Mouse (Mus musculus) kidney, embryonic 16.5 days (tissue): ENCODE results near the gene Tmem8. TPM values are rescaled to one million over a fixed set of nuclear protein-coding genes. Genes with fewer than 3 reads are reported as not detected.
"Not testable (repeated sequence)": the region's sequence is repeated elsewhere in the genome, so short reads cannot be mapped to it uniquely, and the experiment has no call there.

Source experiments
- ATAC-seq: fragments of 200-750 bp; cut with Nextera tagmentation; 2 replicates; pipeline ENCODE4 v1.8.0; 2017; ENCODE audit warnings: moderate TSS enrichment; ENCODE audit not compliant: low FRiP score, low TSS enrichment
- H3K27ac ChIP-seq: fragments of 300-500 bp; sonication (generic); 2 replicates; pipeline ENCODE4 v1.5.1; 2014; ENCODE audit warnings: low read length
- H3K27me3 ChIP-seq: fragments of 300-500 bp; sonication (generic); 2 replicates; pipeline ENCODE4 v1.6.1; 2014; ENCODE audit warnings: low read length, control low read depth, mixed read lengths; ENCODE audit not compliant: insufficient read depth
- H3K36me3 ChIP-seq: fragments of 300-500 bp; sonication (generic); 2 replicates; pipeline ENCODE4 v1.6.1; 2014; ENCODE audit warnings: low read length, control low read depth, mixed read lengths; ENCODE audit not compliant: insufficient read depth
- H3K4me1 ChIP-seq: fragments of 300-500 bp; sonication (generic); 2 replicates; pipeline ENCODE4 v1.6.1; 2014; ENCODE audit warnings: low read length, control low read depth, mixed read lengths; ENCODE audit not compliant: insufficient read depth
- H3K4me2 ChIP-seq: fragments of 300-500 bp; sonication (generic); replicated peaks from 2 replicates; pipeline ENCODE4 v1.6.1; 2014; ENCODE audit warnings: low read depth, low read length
- H3K4me3 ChIP-seq: fragments of 300-500 bp; sonication (generic); 2 replicates; pipeline ENCODE4 v1.5.1; 2014; ENCODE audit warnings: mild to moderate bottlenecking, low read length
- H3K9ac ChIP-seq: fragments of 300-500 bp; sonication (generic); replicated peaks from 2 replicates; pipeline ENCODE4 v1.6.1; 2014; ENCODE audit warnings: low read length
- H3K9me3 ChIP-seq: fragments of 300-500 bp; sonication (generic); 2 replicates; pipeline ENCODE4 v1.6.1; 2016; ENCODE audit warnings: low read length, control low read depth
- WGBS: fragments of 180-500 bp; shearing (Covaris S2); extraction: QIAGEN DNeasy Blood & Tissue Kit; methylation state at CpG from one replicate; pipeline ENCODE4 v1.1.7; 2014; 5-methylcytosine and 5-hydroxymethylcytosine counted together
- polyA plus RNA-seq: library from polyadenylated mRNA; unstranded; fragments of >200 nt; fragmentation: Nextera tagmentation; extraction: Ambion mirVana; gene quantifications from 2 replicates; pipeline ENCODE4 v1.2.1, GENCODE M21; 2015

Tmem8 gene
- polyA plus RNA-seq, 1 experiment from 2014 or later = 7.1 TPM

GRCm38 (mm10) chr17:26087059-26087564 is 26.0 kb upstream of the Tmem8 start:
- Histone ChIP-seq H3K27ac (no peak overlapping the region), H3K27me3 (no peaks in the 10 kb centered on the region), H3K4me2 (no peak overlapping the region), H3K9ac (no peak overlapping the region), H3K36me3 (peaks cover 6% of the 10 kb centered on the region), H3K9me3 (no peaks in the 10 kb centered on the region), H3K4me1 (peaks cover 6% of the 10 kb centered on the region; the same call in 1 of the 2 replicates), H3K4me3 (no peak overlapping the region)
- no peak for ATAC-seq
- WGBS = 84% methylated on average over 9 of the region's 9 CpGs

DNA sequence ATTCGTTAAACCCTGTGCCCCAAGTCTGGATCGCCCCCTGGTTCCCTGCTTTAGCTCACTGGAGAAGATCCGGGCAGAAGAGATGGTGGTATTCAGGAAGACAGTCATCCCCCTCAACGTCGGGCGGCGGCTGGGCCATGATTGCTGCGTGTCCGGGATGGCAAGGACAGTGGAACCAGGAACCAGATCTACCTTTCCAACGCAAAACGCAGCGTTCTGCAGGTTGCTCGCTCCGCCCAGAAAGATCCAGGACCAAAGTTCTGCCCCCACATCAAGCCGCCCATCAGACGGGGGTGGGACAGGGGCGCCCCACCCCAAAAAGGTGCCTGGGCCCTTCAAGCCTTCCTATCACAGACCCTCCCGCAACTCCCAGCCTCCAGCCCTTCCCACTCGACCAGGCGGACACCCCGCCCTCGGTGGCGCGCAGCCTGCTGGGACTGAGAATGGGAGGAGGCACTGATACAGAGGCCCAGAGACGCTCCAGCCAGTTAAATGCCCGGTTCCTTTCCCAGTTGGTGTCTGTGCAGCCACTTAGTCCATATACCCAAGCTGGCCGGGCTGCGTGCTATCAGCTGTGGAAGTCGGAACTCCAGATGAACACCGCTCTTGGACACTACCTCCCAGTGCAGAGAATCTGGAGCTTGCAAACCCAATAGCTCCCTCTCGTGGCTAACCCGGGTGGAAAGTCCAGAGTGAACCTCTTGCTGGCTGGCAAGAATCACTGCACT is 23.0 kb upstream of the Tmem8 start, which contains the start of gene Decr2:
Gene Decr2 (minus strand): TSS at position 433 of the 728 bp plus-strand sequence.
- Histone ChIP-seq H3K4me1 (peaks cover 13% of the 10 kb centered on the region; the same call in 1 of the 2 replicates), H3K4me2 (peak within 1 kb of the TSS; percentile 63), H3K9ac (peak within 1 kb of the TSS; percentile 70), H3K9me3 (no peaks in the 10 kb centered on the region), H3K4me3 (peak within 1 kb of the TSS; percentile 55), H3K27me3 (no peaks in the 10 kb centered on the region), H3K36me3 (peaks cover 12% of the 10 kb centered on the region), H3K27ac (peak within 1 kb of the TSS; percentile 89)
- ATAC-seq = peak; percentile 94
- WGBS = under 1% methylated on average over 32 of the region's 32 CpGs

DNA sequence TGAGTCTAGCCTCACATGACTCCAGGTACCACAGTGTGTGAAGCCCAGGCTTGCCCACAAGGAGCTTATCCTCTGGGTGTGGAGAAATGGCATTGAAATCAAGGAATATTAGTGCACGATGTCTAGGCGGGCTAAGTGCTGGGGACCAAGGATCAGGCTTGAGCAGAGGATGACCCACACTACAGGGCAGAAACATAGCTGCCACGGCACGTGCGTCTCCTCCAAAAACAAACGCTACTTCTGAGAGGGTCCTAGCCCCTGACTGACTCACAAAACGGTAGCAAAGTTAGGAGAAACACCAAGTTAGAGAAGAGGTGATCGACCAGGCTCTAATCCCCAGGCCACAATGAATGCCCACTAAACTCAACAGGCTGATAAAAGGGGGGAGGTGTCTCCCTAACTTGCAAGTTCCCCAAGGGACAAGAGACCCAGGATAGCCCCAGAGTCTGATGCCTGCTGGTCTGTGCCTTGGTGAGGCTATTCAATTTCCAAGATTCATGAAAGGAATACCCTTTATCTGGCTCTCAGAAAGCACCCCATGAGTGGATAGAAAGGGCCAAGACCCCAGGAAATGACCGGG is 18.5 kb upstream of the Tmem8 start:
- 21% methylated on average over 9 of the region's 9 CpGs for WGBS
- no peak for ATAC-seq

GRCm38 (mm10) chr17:26095121-26095740 is 17.9 kb upstream of the Tmem8 start, which contains the start of gene Nme4:
Gene Nme4, minus strand, starts transcription at chr17:26095602.
- Histone ChIP-seq H3K4me2 (peak within 1 kb of the TSS; percentile 78), H3K36me3 (peaks cover 12% of the 10 kb centered on the region), H3K27ac (peak within 1 kb of the TSS; percentile 59), H3K4me3 (peak within 1 kb of the TSS; percentile 56), H3K4me1 (peaks cover 11% of the 10 kb centered on the region; the same call in 1 of the 2 replicates), H3K9ac (peak within 1 kb of the TSS; percentile 78), H3K27me3 (no peaks in the 10 kb centered on the region), H3K9me3 (no peaks in the 10 kb centered on the region)
- peak; percentile 78 for ATAC-seq
- 3% methylated on average over 47 of the region's 47 CpGs for WGBS

More for the DNA sequence above, 18.5 kb upstream of the Tmem8 start:
- Histone ChIP-seq H3K4me3 (peak overlapping the region; percentile 56), H3K9ac (peak overlapping the region; percentile 78), H3K9me3 (no peaks in the 10 kb centered on the region), H3K27ac (peak overlapping the region; percentile 59), H3K27me3 (no peaks in the 10 kb centered on the region), H3K4me1 (peaks cover 12% of the 10 kb centered on the region; the same call in 1 of the 2 replicates), H3K36me3 (peaks cover 12% of the 10 kb centered on the region), H3K4me2 (peak overlapping the region; percentile 78)

DNA sequence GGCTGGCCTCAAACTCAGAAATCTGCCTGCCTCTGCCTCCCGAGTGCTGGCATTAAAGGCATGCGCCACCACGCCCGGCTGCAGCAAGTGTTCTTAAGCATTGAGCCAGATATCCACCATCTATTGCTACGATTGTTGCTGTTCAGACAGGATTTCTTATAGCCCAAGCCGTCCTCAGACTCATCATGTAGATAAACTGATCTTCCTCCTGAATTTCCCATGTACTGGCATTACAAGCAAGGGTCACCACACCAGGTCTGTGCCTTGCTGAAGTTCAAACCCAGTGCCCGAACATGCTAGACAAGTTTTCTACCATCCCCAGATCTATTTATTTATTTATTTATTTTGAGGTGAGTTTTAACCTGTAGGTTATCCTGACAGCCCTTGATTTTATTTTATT is 14.6 kb upstream of the Tmem8 start:
- Histone ChIP-seq H3K4me3 (no peak overlapping the region), H3K4me1 (peaks cover 11% of the 10 kb centered on the region; the same call in 1 of the 2 replicates), H3K27ac (no peak overlapping the region), H3K36me3 (0 out of 2 replicates have a peak, but pooled peaks cover 1% of the 10 kb centered on the region), H3K9me3 (no peaks in the 10 kb centered on the region), H3K27me3 (no peaks in the 10 kb centered on the region), H3K9ac (no peak overlapping the region), H3K4me2 (no peak overlapping the region)
- no peak for ATAC-seq
- WGBS = 86% methylated on average over 7 of the region's 7 CpGs

DNA sequence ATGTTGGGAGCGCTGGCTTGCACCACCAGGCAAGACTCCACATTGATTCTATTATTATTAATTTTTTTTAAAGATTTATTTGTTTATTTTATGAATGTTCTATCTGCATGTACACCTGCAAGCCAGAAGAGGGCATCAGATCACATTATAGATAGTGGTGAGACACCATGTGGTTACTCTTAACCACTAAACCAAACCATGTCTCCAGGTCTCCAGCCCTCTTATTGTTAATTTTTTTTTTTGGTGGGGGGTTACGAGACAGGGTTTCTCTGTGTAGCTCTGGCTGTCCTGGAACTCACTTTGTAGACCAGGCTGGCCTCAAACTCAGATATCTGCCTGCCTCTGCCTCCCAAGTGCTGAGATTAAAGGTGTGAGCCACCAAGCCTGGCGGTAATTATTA is 13.8 kb upstream of the Tmem8 start:
- not testable (repeated sequence) for H3K4me3 ChIP-seq, H3K27me3 ChIP-seq, H3K9ac ChIP-seq, H3K9me3 ChIP-seq, H3K4me1 ChIP-seq, H3K27ac ChIP-seq, H3K36me3 ChIP-seq, ATAC-seq, H3K4me2 ChIP-seq
- 66% methylated on average over 3 of the region's 3 CpGs for WGBS

DNA sequence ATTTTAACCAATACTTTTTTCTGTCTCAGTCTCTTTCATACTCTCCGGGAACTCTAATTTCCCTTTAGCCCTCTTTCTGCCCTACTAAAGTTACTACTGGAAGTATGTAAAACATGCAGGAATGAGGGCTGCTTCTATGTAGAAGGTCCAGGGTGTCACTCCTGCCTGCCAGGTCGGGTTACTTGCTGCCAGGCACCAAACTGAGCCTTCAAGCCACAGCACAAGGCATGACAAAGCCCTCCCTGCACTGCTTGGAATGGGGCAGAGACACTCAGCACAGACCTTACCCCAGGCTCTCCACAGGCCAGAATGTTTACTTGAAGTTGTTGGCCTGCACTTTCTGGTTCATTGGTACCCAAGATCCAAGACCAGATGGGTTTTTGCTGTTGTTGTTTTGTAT is 12.9 kb upstream of the Tmem8 start:
- WGBS = 37% methylated on average over 2 of the region's 2 CpGs
- Histone ChIP-seq H3K27me3 (no peaks in the 10 kb centered on the region), H3K4me1 (peaks cover 4% of the 10 kb centered on the region; the same call in 1 of the 2 replicates), H3K9ac (no peak overlapping the region), H3K27ac (no peak overlapping the region), H3K4me3 (no peak overlapping the region), H3K9me3 (no peaks in the 10 kb centered on the region), H3K36me3 (no peaks in the 10 kb centered on the region), H3K4me2 (no peak overlapping the region)
- no peak for ATAC-seq

GRCm38 (mm10) chr17:26101478-26101877 is 11.6 kb upstream of the Tmem8 start:
- no peak overlapping the region for H3K4me3 ChIP-seq
- H3K27ac ChIP-seq = no peak overlapping the region
- H3K9ac ChIP-seq = no peak overlapping the region
- H3K9me3 ChIP-seq = no peaks in the 10 kb centered on the region
- peak; percentile 92 for ATAC-seq
- H3K4me2 ChIP-seq = no peak overlapping the region
- no peaks in the 10 kb centered on the region for H3K4me1 ChIP-seq
- no peaks in the 10 kb centered on the region for H3K27me3 ChIP-seq
- 61% methylated on average over 2 of the region's 4 CpGs for WGBS
- H3K36me3 ChIP-seq = no peaks in the 10 kb centered on the region

DNA sequence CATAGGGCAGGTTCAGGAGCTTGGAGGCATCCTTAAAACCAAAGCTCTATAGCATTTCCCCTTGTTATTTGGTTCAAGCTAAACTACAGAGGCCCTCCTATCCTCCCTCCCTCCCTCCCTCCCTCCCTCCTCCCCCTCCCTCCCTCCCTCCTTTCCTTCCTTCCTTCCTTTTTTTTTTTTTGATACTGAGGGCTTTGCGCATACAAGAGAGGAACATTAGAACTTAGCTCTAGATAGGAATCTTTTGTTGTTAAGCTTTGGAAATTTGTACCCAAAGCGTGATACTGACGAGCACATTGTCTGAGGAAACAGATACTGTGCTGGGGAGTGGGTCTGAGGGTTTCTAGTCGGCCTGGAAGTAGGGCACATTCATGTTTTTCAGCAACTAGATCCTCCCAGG is 7.5 kb upstream of the Tmem8 start:
- no peak for ATAC-seq
- WGBS = 63% methylated on average over 4 of the region's 4 CpGs
- Histone ChIP-seq H3K36me3 (no peaks in the 10 kb centered on the region), H3K9me3 (no peaks in the 10 kb centered on the region), H3K4me2 (no peak overlapping the region), H3K27ac (no peak overlapping the region), H3K4me1 (no peaks in the 10 kb centered on the region), H3K27me3 (peaks cover 6% of the 10 kb centered on the region), H3K9ac (no peak overlapping the region), H3K4me3 (no peak overlapping the region)
